Mouse (Mus musculus): ENCODE measurements at regions not wholly inside any gene's neighbourhood (a gene's known extent, or its start where the extent isn't known, plus 50 kb on each side); places are given as distances from the start of the nearest gene placed in this dataset.

DNA sequence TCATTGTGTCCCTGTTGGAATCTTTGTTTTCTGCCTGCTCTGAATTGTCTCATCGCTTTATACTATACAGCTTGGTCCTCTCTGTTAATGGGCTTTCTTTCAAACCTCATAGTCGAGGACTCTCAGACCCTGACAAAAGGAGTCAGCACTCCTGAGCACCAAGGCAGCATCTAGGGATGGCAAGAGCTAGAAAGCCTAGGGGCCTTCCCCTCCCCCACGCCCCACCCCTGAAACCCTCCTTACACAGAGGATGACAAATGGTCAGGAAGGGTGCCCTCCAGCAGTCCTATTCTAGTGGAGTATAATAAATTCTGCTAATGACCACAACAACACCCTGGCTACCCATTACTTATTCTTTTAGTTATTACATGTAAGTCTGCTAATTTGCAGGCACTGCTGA is 74.4 kb downstream of the Tbx19 start:
- H3K4me1 ChIP-seq (replicated peaks) = no peaks in the 10 kb centered on the region
- ATAC-seq (ENCODE audit: insufficient read depth) = no peak
- H3K9me3 ChIP-seq (replicated peaks) = no peaks in the 10 kb centered on the region
- H3K36me3 ChIP-seq (replicated peaks) = no peaks in the 10 kb centered on the region
- H3K4me2 ChIP-seq = no peak overlapping the region
- 51% methylated on average over 3 of the region's 3 CpGs for WGBS (ENCODE audit: insufficient replicate concordance)
- no peak overlapping the region for H3K9ac ChIP-seq
- H3K27me3 ChIP-seq = no peaks in the 10 kb centered on the region
- no peak overlapping the region for H3K4me3 ChIP-seq (replicated peaks)
- H3K27ac ChIP-seq (replicated peaks) = no peak overlapping the region

DNA sequence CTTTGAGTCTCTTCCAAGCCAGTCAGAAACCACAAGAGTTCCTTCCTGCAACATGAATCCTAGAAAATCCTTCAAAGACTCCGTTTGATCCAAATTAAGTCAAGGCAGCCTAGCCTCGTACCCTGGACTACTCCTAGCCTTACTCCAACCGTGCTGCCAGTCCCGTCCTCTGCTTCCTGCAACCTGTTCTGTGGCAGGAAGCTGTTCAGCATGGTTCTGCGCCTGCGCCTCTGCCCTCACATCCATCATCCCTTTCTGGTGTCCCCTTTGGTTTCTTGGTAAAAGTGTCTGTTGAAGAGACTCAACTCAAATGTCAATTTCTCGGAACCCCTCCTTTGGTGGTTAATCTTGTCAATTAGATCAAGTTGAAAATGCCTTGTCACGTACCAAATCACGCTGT is 75.8 kb downstream of the Tbx19 start:
- no peak for ATAC-seq (ENCODE audit: insufficient read depth)
- Histone ChIP-seq H3K4me2 (no peak overlapping the region), H3K9me3 (replicated peaks) (no peaks in the 10 kb centered on the region), H3K4me3 (replicated peaks) (no peak overlapping the region), H3K4me1 (replicated peaks) (no peaks in the 10 kb centered on the region), H3K27me3 (no peaks in the 10 kb centered on the region), H3K36me3 (replicated peaks) (no peaks in the 10 kb centered on the region), H3K27ac (replicated peaks) (no peak overlapping the region), H3K9ac (no peak overlapping the region)
- WGBS (ENCODE audit: insufficient replicate concordance) = 34% methylated on average over 9 of the region's 9 CpGs

GRCm38 (mm10) chr1:165084179-165084578 is 76.4 kb downstream of the Tbx19 start:
- no peaks in the 10 kb centered on the region for H3K36me3 ChIP-seq (replicated peaks)
- no peaks in the 10 kb centered on the region for H3K9me3 ChIP-seq (replicated peaks)
- H3K4me3 ChIP-seq (replicated peaks) = no peak overlapping the region
- no peak overlapping the region for H3K27ac ChIP-seq (replicated peaks)
- no peaks in the 10 kb centered on the region for H3K4me1 ChIP-seq (replicated peaks)
- 74% methylated on average over 6 of the region's 6 CpGs for WGBS (ENCODE audit: insufficient replicate concordance)
- H3K4me2 ChIP-seq = no peak overlapping the region
- ATAC-seq (ENCODE audit: insufficient read depth) = no peak
- H3K9ac ChIP-seq = no peak overlapping the region
- H3K27me3 ChIP-seq = no peaks in the 10 kb centered on the region

DNA sequence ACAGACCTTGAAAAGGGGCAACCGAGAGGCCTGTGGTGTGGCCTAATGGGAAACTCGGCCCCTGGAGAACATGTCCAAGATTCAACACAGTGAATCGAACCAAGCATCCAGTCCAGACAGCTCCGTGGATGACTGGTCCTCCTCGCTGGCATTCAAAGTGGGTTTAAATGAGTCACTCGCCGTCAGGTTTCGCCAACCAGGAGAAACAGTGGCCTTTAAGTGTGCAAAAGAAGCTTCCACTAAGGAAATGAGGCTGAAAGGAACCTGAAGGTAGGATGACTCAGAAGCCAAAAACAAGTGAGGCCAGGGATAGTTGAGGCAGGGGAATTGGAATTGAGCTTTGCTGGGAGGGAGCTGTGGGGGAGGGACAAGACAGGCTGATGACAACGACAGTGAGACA is 80.2 kb downstream of the Tbx19 start:
- ATAC-seq (ENCODE audit: insufficient read depth) = no peak
- no peak overlapping the region for H3K9ac ChIP-seq
- no peaks in the 10 kb centered on the region for H3K9me3 ChIP-seq (replicated peaks)
- H3K4me2 ChIP-seq = no peak overlapping the region
- no peak overlapping the region for H3K4me3 ChIP-seq (replicated peaks)
- no peak overlapping the region for H3K27ac ChIP-seq (replicated peaks)
- no peaks in the 10 kb centered on the region for H3K27me3 ChIP-seq
- no peaks in the 10 kb centered on the region for H3K36me3 ChIP-seq (replicated peaks)
- 79% methylated on average over 9 of the region's 9 CpGs for WGBS (ENCODE audit: insufficient replicate concordance)
- no peaks in the 10 kb centered on the region for H3K4me1 ChIP-seq (replicated peaks)

GRCm38 (mm10) chr1:165077313-165077712 is 83.3 kb downstream of the Tbx19 start:
- Histone ChIP-seq H3K36me3 (replicated peaks) (no peaks in the 10 kb centered on the region), H3K4me2 (no peak overlapping the region), H3K27me3 (no peaks in the 10 kb centered on the region), H3K27ac (replicated peaks) (no peak overlapping the region), H3K4me3 (replicated peaks) (no peak overlapping the region), H3K9me3 (replicated peaks) (no peaks in the 10 kb centered on the region), H3K9ac (no peak overlapping the region), H3K4me1 (replicated peaks) (no peaks in the 10 kb centered on the region)
- ATAC-seq (ENCODE audit: insufficient read depth) = no peak
- WGBS (ENCODE audit: insufficient replicate concordance) = 65% methylated on average over 4 of the region's 4 CpGs

GRCm38 (mm10) chr1:165075301-165076082 is 85.1 kb downstream of the Tbx19 start:
- H3K4me1 ChIP-seq (replicated peaks) = no peaks in the 10 kb centered on the region
- no peaks in the 10 kb centered on the region for H3K27me3 ChIP-seq
- H3K27ac ChIP-seq (replicated peaks) = no peak overlapping the region
- 42% methylated on average over 5 of the region's 5 CpGs for WGBS (ENCODE audit: insufficient replicate concordance)
- no peak for ATAC-seq (ENCODE audit: insufficient read depth)
- no peaks in the 10 kb centered on the region for H3K9me3 ChIP-seq (replicated peaks)
- H3K9ac ChIP-seq = no peak overlapping the region
- H3K4me2 ChIP-seq = no peak overlapping the region
- no peak overlapping the region for H3K4me3 ChIP-seq (replicated peaks)
- no peaks in the 10 kb centered on the region for H3K36me3 ChIP-seq (replicated peaks)

DNA sequence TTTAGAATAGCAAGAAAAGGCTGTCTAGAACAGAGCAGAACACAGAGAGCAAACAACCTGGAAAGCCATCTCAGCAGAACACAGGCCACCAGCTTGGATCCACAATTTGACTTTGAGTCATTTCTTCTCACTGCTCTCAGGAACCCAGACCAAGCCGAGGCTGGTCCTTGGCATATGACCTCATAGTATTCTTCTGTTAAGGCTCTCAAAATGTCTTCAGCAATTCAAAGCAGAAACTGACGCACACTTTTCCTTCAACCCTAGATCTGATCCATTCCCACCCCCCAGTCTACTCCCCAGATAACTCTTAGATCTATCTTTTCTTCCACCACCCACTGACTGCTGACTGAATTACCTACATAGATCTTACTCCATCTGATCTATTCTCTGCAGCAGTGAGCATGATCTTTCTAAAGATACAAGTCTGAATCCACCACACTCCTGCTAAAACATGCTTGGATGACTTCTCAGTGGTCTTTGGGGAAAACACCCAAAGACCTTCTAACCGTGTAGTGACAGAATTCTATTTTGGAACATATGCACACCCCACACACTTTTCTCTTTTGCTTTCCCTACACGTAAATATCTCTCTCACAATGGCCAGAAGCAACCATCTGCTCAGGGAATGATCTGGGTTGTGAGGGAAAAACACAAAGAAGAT is 88.6 kb downstream of the Tbx19 start:
- Histone ChIP-seq H3K27me3 (no peaks in the 10 kb centered on the region), H3K9me3 (replicated peaks) (no peaks in the 10 kb centered on the region), H3K4me1 (replicated peaks) (no peaks in the 10 kb centered on the region), H3K4me2 (no peak overlapping the region), H3K9ac (no peak overlapping the region), H3K36me3 (replicated peaks) (no peaks in the 10 kb centered on the region), H3K27ac (replicated peaks) (no peak overlapping the region), H3K4me3 (replicated peaks) (no peak overlapping the region)
- 55% methylated on average over 4 of the region's 4 CpGs for WGBS (ENCODE audit: insufficient replicate concordance)
- ATAC-seq (ENCODE audit: insufficient read depth) = no peak

- Histone ChIP-seq H3K27me3 (no peaks in the 10 kb centered on the region), H3K4me1 (replicated peaks) (no peaks in the 10 kb centered on the region), H3K27ac (replicated peaks) (no peak overlapping the region), H3K4me2 (no peak overlapping the region), H3K9me3 (replicated peaks) (no peaks in the 10 kb centered on the region), H3K9ac (no peak overlapping the region), H3K36me3 (replicated peaks) (no peaks in the 10 kb centered on the region), H3K4me3 (replicated peaks) (no peak overlapping the region)
- no peak for ATAC-seq (ENCODE audit: insufficient read depth)
- WGBS (ENCODE audit: insufficient replicate concordance) = 62% methylated on average over 5 of the region's 5 CpGs
Observed at GRCm38 (mm10) chr1:165064981-165065380, 95.6 kb downstream of the Tbx19 start.

- Histone ChIP-seq H3K9ac (no peak overlapping the region), H3K4me2 (no peak overlapping the region), H3K27ac (replicated peaks) (no peak overlapping the region), H3K36me3 (replicated peaks) (no peaks in the 10 kb centered on the region), H3K9me3 (replicated peaks) (no peaks in the 10 kb centered on the region), H3K27me3 (no peaks in the 10 kb centered on the region), H3K4me3 (replicated peaks) (no peak overlapping the region), H3K4me1 (replicated peaks) (no peaks in the 10 kb centered on the region)
- ATAC-seq (ENCODE audit: insufficient read depth) = no peak
- 61% methylated on average over 8 of the region's 8 CpGs for WGBS (ENCODE audit: insufficient replicate concordance)
Observed at GRCm38 (mm10) chr1:165062813-165063492, 97.6 kb downstream of the Tbx19 start.

DNA sequence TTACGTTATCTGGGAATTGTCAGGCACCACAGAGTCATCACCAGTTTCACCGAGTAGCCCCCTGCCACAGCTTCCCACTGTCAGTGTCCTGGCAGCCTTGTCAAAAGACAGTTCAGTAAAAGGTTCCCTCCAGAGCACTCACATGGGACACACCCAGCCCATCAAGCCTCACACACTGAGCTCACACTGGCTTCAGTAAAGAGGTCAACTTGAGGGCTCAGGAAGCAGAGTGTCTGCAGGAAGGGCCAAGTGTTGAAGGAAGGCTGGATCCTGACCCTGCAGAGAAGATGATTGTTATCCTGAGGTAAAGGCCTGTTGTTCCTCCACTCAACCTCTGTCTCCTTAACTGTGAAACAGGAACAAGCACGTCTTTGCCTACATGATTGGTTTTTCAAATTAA is 99.2 kb downstream of the Tbx19 start:
- no peaks in the 10 kb centered on the region for H3K36me3 ChIP-seq (replicated peaks)
- H3K4me3 ChIP-seq (replicated peaks) = no peak overlapping the region
- H3K27me3 ChIP-seq = no peaks in the 10 kb centered on the region
- H3K4me2 ChIP-seq = no peak overlapping the region
- WGBS (ENCODE audit: insufficient replicate concordance) = 49% methylated on average over 3 of the region's 3 CpGs
- no peaks in the 10 kb centered on the region for H3K4me1 ChIP-seq (replicated peaks)
- H3K9me3 ChIP-seq (replicated peaks) = no peaks in the 10 kb centered on the region
- no peak for ATAC-seq (ENCODE audit: insufficient read depth)
- no peak overlapping the region for H3K27ac ChIP-seq (replicated peaks)
- H3K9ac ChIP-seq = no peak overlapping the region

DNA sequence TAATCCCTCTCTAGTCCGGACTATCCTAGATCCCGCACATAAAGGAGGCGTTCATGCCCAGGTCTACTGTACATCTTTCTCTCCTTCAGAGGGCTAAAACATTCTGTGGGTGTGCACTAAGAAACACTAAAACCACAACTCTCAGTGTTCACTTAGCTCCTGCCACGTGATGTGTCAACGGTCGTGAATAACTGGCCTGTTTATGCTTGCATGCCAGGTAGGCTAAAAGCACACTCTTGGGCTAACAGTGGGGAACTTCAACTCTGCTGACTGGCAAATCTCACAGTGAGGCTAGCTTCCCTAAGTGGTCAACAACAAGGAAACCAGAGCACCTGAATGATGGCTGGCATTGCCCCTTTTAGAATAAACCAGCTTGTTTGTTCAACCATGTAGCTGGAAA is 106.3 kb downstream of the Tbx19 start:
- H3K4me2 ChIP-seq = no peak overlapping the region
- H3K27me3 ChIP-seq = no peaks in the 10 kb centered on the region
- H3K27ac ChIP-seq (replicated peaks) = no peak overlapping the region
- H3K36me3 ChIP-seq (replicated peaks) = no peaks in the 10 kb centered on the region
- H3K4me1 ChIP-seq (replicated peaks) = no peaks in the 10 kb centered on the region
- no peaks in the 10 kb centered on the region for H3K9me3 ChIP-seq (replicated peaks)
- H3K4me3 ChIP-seq (replicated peaks) = no peak overlapping the region
- 75% methylated on average over 6 of the region's 6 CpGs for WGBS (ENCODE audit: insufficient replicate concordance)
- no peak overlapping the region for H3K9ac ChIP-seq
- ATAC-seq (ENCODE audit: insufficient read depth) = no peak
